ENCODE assay signal across 8 mouse cellular contexts in genomic region chr9:46015831-46016230, GRCm38 (mm10). TPM values are rescaled to one million over a fixed set of nuclear protein-coding genes. Genes with fewer than 3 reads are reported as not detected.
DNase-seq lines count a peak whose midpoint lies in the region; ATAC-seq and TF ChIP-seq lines count a peak whose summit lies in the region.

No protein-coding gene starts in this region.

- WGBS in liver, adult 2 months = 12% methylated on average over 9 of the region's 9 CpGs
- WGBS in heart, embryonic 10.5 days = 40% methylated on average over 9 of the region's 9 CpGs
- WGBS in midbrain, embryonic 15.5 days = 15% methylated on average over 9 of the region's 9 CpGs

- no peak for TF ChIP-seq POLR2A in liver, adult 2 months (IDR thresholded peaks at IDR 0.05; ENCODE audit: extremely low read depth, insufficient read depth, low read length)

- H3K36me3 ChIP-seq in liver, adult 2 months (ENCODE audit: control insufficient read depth, insufficient read depth, low read length) = peaks cover 8% of the 10 kb centered on the region
- peaks cover 7% of the 10 kb centered on the region for H3K36me3 ChIP-seq in heart, embryonic 10.5 days
- no peaks in the 10 kb centered on the region for H3K36me3 ChIP-seq in midbrain, embryonic 15.5 days (replicated peaks)

- no peak overlapping the region for H3K4me3 ChIP-seq in liver, adult 2 months (ENCODE audit: insufficient read depth, low read depth, low read length)
- H3K4me3 ChIP-seq in heart, embryonic 10.5 days = no peak overlapping the region
- no peak overlapping the region for H3K4me3 ChIP-seq in midbrain, embryonic 15.5 days

- H3K27ac ChIP-seq in liver, adult 2 months (replicated peaks; ENCODE audit: insufficient read depth, low read depth, low read length) = no peak overlapping the region
- 0 out of 2 replicates have a peak overlapping the region, but pooled peaks have one; percentile 44 for H3K27ac ChIP-seq in heart, embryonic 10.5 days
- H3K27ac ChIP-seq in midbrain, embryonic 15.5 days = peak overlapping the region; percentile 59; the same call in 1 of the 2 replicates

- H3K9me3 ChIP-seq in heart, embryonic 10.5 days = no peaks in the 10 kb centered on the region
- H3K9me3 ChIP-seq in midbrain, embryonic 15.5 days = no peaks in the 10 kb centered on the region

- no peaks in the 10 kb centered on the region for H3K27me3 ChIP-seq in liver, adult 2 months (ENCODE audit: control insufficient read depth, insufficient read depth, low read length)
- H3K27me3 ChIP-seq in heart, embryonic 10.5 days (ENCODE audit: insufficient read depth, poor library complexity, severe bottlenecking) = no peaks in the 10 kb centered on the region
- no peaks in the 10 kb centered on the region for H3K27me3 ChIP-seq in midbrain, embryonic 15.5 days (replicated peaks)

- peak; percentile 67 for DNase-seq in liver, adult 2 months (ENCODE audit: extremely low read depth, low read depth, low spot score)
- DNase-seq in liver = no peak
- DNase-seq in cerebellum, postnatal 10 days = peak; percentile 63 to 69
- DNase-seq in heart, embryonic 10.5 days (ENCODE audit: low spot score) = peak; percentile 61
- DNase-seq in kidney, postnatal 10 days = peak; percentile 85
- no peak for DNase-seq in embryo, embryonic 9.5 days (ENCODE audit: extremely low spot score)

- peak overlapping the region; percentile 76 for H3K4me2 ChIP-seq in midbrain, embryonic 15.5 days

- no peak overlapping the region for H3K9ac ChIP-seq in liver, adult 2 months (ENCODE audit: low read depth, low read length)
- H3K9ac ChIP-seq in midbrain, embryonic 15.5 days = no peak overlapping the region

- TF ChIP-seq CTCF in liver, adult 2 months (IDR thresholded peaks at IDR 0.05; ENCODE audit: low read depth, low read length) = no peak

- peaks cover 24% of the 10 kb centered on the region for H3K4me1 ChIP-seq in liver, adult 2 months (ENCODE audit: control insufficient read depth, insufficient read depth, low read length)
- peaks cover 51% of the 10 kb centered on the region for H3K4me1 ChIP-seq in heart, embryonic 10.5 days
- H3K4me1 ChIP-seq in midbrain, embryonic 15.5 days = peaks cover 44% of the 10 kb centered on the region

- H3K79me2 ChIP-seq in liver, adult 2 months (ENCODE audit: control insufficient read depth, insufficient read depth, low read length) = peaks cover 47% of the 10 kb centered on the region

- no peak for ATAC-seq in midbrain, embryonic 15.5 days (replicated peaks)
- ATAC-seq in erythroblast, adult 5-6 weeks (replicated peaks; ENCODE audit: low FRiP score, poor library complexity, severe bottlenecking) = no peak

RNA-seq across cellular contexts. Expression of gene Sik3, which starts 3.2 kb away (rescaled TPM):
- total RNA-seq in liver, adult 2 months (2014; rRNA removed) = 14.1 and 17.3 TPM in 2 replicates
- 14.9 and 16.5 TPM in 2 replicates for polyA plus RNA-seq in liver, adult 2 months (2012; rRNA removed)
- polyA plus RNA-seq in heart, embryonic 10.5 days (2016; fragmentation: Nextera tagmentation; extraction: Ambion mirVana) = 6.4 and 8.0 TPM in 2 replicates
- 13.6 and 14.5 TPM in 2 replicates for polyA plus RNA-seq in midbrain, embryonic 15.5 days (2015; fragmentation: Nextera tagmentation; extraction: Ambion mirVana)
- total RNA-seq in erythroblast, adult 5-6 weeks (2015; ENCODE audit: low replicate concordance) = 7.9 and 9.4 TPM in 2 replicates
- total RNA-seq in erythroblast, adult 5-6 weeks (2017; ENCODE audit: low replicate concordance) = 2.5 and 4.5 TPM in 2 replicates

RNA-seq across cellular contexts. Expression of gene Pafah1b2, which starts 3.3 kb away (rescaled TPM):
- 14.6 and 14.8 TPM in 2 replicates for total RNA-seq in liver, adult 2 months (2014; rRNA removed)
- polyA plus RNA-seq in liver, adult 2 months (2012; rRNA removed) = 12.0 and 14.2 TPM in 2 replicates
- 183 and 212 TPM in 2 replicates for polyA plus RNA-seq in heart, embryonic 10.5 days (2016; fragmentation: Nextera tagmentation; extraction: Ambion mirVana)
- 269 and 290 TPM in 2 replicates for polyA plus RNA-seq in midbrain, embryonic 15.5 days (2015; fragmentation: Nextera tagmentation; extraction: Ambion mirVana)
- total RNA-seq in erythroblast, adult 5-6 weeks (2015; ENCODE audit: low replicate concordance) = 9.4 and 14.2 TPM in 2 replicates
- 25.8 and 35.8 TPM in 2 replicates for total RNA-seq in erythroblast, adult 5-6 weeks (2017; ENCODE audit: low replicate concordance)

Comparison
In these comparisons a context has a peak if more than half of its experiments do, and no peak if none do; other contexts are left out.
1. DNase-seq: peak in liver, adult 2 months (single experiment), cerebellum, postnatal 10 days (2 of 2), heart, embryonic 10.5 days (single experiment) and kidney, postnatal 10 days (single experiment); none in liver (single experiment) and embryo, embryonic 9.5 days (single experiment).
2. RNA of gene Pafah1b2, which starts 3.3 kb away (polyA plus RNA-seq): 269 to 290 TPM in midbrain, embryonic 15.5 days and 183 to 212 TPM in heart, embryonic 10.5 days; 12.0 to 14.2 TPM in liver, adult 2 months; every median in the first group is over 10 times any median in the second.